Mouse (Mus musculus) bone marrow macrophage, adult 2 months (primary cell): ENCODE measurements at regions not wholly inside any gene's neighbourhood (a gene's known extent, or its start where the extent isn't known, plus 50 kb on each side); places are given as distances from the start of the nearest gene placed in this dataset.

Experiments used
- CTCF ChIP-seq: IDR thresholded peaks from 2 replicates; pipeline ENCODE4 v1.5.1; 2012; ENCODE audit warnings: low read depth, mild to moderate bottlenecking, low read length, moderate library complexity
- POLR2A ChIP-seq: IDR thresholded peaks from 2 replicates; pipeline ENCODE4 v1.6.1; 2012; ENCODE audit warnings: mild to moderate bottlenecking, low read depth, low read length, borderline replicate concordance

DNA sequence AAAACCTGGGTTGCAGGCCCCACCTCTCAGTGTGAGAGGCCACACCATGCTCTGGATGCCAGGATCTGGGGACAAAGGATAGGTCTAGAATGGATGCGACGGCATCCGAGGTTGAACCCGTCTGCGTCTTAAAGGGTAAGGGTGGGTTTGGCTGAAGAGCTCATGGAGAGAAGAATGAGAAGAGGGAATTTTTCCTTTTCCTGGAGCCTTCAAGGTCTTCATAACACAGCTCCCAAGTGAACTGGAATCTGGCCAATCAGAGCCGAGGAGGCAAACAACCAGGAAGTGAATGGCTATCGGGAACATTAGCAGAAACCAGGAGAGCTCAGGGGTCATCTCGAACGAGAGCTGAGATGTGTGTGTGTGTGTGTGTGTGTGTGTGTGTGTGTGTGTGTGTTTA, 320.1 kb downstream of the Med13l start:
- TF ChIP-seq POLR2A (no peak), CTCF (no peak)
